Mouse (Mus musculus): ENCODE data around the gene Il10ra. TPM values are rescaled to one million over a fixed set of nuclear protein-coding genes. Genes with fewer than 3 reads are reported as not detected.

Gene Il10ra
- polyA plus RNA-seq, 1 experiment from 2014 or later: 0.44 TPM

DNA sequence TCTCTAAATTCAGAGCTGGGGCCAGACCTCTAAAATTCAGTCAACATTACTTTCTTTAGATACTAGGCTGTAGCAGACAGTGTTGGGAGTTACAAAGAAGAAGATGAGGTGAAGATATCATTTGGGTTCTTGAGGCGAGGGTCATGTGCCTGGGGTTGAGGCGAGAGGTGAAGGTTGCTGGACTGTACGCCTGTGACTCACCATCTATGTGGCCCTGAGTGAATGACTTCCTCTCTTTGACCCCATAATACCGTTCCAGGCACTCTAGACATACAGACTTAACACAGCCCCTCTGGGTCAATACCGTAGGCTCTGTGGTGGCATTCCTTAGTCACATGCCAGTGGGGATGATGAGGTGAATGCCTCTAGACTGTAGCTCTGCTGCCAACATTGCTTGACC lies 13.5 kb upstream of the Il10ra start:
- peaks cover 16% of the 10 kb centered on the region; the same call in 1 of the 2 replicates for H3K27me3 ChIP-seq (ENCODE audit: insufficient read depth, poor library complexity, severe bottlenecking)
- no peaks in the 10 kb centered on the region for H3K4me1 ChIP-seq
- no peak overlapping the region for H3K4me3 ChIP-seq
- H3K27ac ChIP-seq: no peak overlapping the region
- H3K36me3 ChIP-seq: no peaks in the 10 kb centered on the region
- H3K9me3 ChIP-seq: no peaks in the 10 kb centered on the region
- WGBS: 75% methylated on average over 5 of the region's 5 CpGs
- DNase-seq (ENCODE audit: low spot score): no peak

DNA sequence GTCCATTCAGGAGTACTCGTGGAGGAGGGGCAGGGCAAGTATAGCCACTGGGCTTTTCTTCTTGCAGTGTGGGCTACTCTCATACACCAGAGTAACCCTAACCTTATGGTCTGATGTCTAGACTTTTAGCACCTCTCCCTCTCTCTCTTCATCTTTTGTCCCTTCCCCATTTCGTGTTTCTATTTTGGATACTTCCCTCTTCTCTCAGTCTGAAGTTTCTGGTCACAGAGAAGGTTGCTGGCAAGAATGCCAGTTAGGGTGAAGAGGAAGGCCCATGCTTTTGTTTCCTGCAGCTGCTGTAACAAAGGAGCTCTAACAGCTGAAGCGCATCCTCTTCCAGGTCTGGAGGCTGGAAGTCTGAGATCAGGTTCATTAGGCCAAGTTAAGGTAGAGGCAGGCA lies 11.9 kb upstream of the Il10ra start:
- DNase-seq (ENCODE audit: low spot score): no peak
- H3K27ac ChIP-seq: no peak overlapping the region
- WGBS: 78% methylated on average over 3 of the region's 3 CpGs
- H3K4me1 ChIP-seq: no peaks in the 10 kb centered on the region
- H3K9me3 ChIP-seq: no peaks in the 10 kb centered on the region
- H3K36me3 ChIP-seq: no peaks in the 10 kb centered on the region
- H3K4me3 ChIP-seq: no peak overlapping the region
- H3K27me3 ChIP-seq (ENCODE audit: insufficient read depth, poor library complexity, severe bottlenecking): peaks cover 16% of the 10 kb centered on the region; the same call in 1 of the 2 replicates

DNA sequence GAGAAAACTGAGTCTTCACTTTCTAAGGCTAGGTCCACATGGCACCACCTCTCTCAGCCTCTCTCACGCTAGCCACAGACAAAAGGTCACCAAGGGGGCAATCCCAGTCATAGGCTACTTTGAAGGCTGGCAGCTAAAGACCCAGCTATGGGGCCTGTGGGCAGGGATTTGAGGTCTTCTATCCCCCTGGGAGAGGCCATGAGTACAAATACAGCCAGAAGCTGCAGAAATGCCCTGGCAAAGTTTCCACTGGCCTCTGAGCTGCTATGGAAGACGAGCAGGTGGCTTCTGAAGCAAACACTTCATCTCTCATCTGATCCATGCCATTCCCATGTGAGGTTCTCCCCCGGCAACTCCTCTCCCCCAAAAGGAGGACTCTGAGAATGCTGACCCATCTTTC lies 11.1 kb upstream of the Il10ra start:
- H3K27me3 ChIP-seq (ENCODE audit: insufficient read depth, poor library complexity, severe bottlenecking): peaks cover 16% of the 10 kb centered on the region; the same call in 1 of the 2 replicates
- H3K9me3 ChIP-seq: no peaks in the 10 kb centered on the region
- DNase-seq (ENCODE audit: low spot score): no peak
- H3K4me1 ChIP-seq: no peaks in the 10 kb centered on the region
- H3K27ac ChIP-seq: no peak overlapping the region
- no peak overlapping the region for H3K4me3 ChIP-seq
- no peaks in the 10 kb centered on the region for H3K36me3 ChIP-seq
- 78% methylated on average over 3 of the region's 3 CpGs for WGBS

DNA sequence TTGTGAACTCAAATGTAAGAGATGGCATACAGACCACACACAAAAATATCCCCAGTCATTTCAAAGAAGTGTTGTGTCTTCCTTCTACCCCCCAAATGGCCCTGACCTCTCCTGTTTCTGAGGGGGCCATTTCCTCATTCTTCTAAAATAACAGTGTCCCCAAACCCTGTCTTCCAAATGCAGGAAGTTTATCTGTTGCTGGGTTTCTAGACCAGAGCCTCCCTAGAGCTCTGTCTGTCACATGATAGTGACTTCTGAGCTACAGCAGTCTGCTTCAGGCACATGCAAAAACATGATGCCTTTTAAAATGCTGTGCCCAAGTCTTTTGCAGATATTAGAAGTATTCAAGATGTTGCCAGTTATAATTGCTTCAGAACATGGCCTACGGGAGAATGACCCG lies 5.7 kb upstream of the Il10ra start:
- Histone ChIP-seq H3K9me3 (no peaks in the 10 kb centered on the region), H3K36me3 (no peaks in the 10 kb centered on the region), H3K27ac (no peak overlapping the region), H3K27me3 (ENCODE audit: insufficient read depth, poor library complexity, severe bottlenecking) (peaks cover 36% of the 10 kb centered on the region), H3K4me3 (no peak overlapping the region), H3K4me1 (no peaks in the 10 kb centered on the region)
- DNase-seq (ENCODE audit: low spot score): no peak
- WGBS: 78% methylated on average over 2 of the region's 2 CpGs

DNA sequence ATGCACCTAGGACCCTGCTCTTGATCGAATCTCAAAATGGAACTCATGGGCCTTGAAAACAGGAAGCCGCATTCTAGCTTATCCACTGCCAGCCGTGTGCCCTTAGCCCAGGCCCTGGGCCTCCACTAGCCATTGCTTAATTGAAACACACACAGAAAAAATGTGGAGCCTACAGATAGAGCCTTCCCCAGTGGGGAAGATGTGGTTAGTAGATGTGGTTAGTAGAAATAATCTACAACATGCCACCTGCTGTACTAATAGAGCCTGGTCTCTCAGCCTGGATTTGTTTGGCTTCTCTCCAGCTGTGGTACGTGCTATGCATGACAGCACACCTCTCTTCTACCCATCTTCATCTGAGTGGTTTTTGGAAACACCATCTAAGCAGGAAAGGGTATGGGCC lies 5.3 kb upstream of the Il10ra start:
- H3K36me3 ChIP-seq: no peaks in the 10 kb centered on the region
- no peak for DNase-seq (ENCODE audit: low spot score)
- peaks cover 40% of the 10 kb centered on the region for H3K27me3 ChIP-seq (ENCODE audit: insufficient read depth, poor library complexity, severe bottlenecking)
- H3K4me3 ChIP-seq: no peak overlapping the region
- no peaks in the 10 kb centered on the region for H3K9me3 ChIP-seq
- no peak overlapping the region for H3K27ac ChIP-seq
- WGBS: 74% methylated on average over 4 of the region's 4 CpGs
- 0 out of 2 replicates have a peak, but pooled peaks cover under 1% of the 10 kb centered on the region for H3K4me1 ChIP-seq

DNA sequence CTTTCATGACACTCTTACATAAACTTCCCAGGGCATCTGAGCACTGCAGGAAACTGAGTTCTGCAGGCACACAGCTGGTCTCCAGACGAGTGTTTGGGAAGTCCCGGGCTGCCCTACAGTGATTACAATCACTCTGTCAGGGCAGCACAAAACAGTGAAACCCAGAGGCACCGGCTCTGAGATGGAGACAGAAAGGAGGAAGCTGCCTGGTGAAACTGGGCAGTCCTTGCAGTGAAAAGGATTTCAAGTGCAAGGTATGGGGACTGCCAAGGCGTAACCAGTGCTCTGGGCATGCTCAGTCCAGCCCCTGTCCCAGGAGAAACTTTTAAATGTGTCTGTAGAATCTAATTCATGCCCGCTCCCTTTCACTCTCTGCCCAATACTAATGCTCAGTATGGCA lies 3.3 kb upstream of the Il10ra start:
- Histone ChIP-seq H3K36me3 (no peaks in the 10 kb centered on the region), H3K9me3 (no peaks in the 10 kb centered on the region), H3K4me3 (no peak overlapping the region), H3K27ac (no peak overlapping the region), H3K27me3 (ENCODE audit: insufficient read depth, poor library complexity, severe bottlenecking) (peaks cover 60% of the 10 kb centered on the region), H3K4me1 (peaks cover 7% of the 10 kb centered on the region; the same call in 1 of the 2 replicates)
- 44% methylated on average over 5 of the region's 5 CpGs for WGBS
- DNase-seq (ENCODE audit: low spot score): no peak

DNA sequence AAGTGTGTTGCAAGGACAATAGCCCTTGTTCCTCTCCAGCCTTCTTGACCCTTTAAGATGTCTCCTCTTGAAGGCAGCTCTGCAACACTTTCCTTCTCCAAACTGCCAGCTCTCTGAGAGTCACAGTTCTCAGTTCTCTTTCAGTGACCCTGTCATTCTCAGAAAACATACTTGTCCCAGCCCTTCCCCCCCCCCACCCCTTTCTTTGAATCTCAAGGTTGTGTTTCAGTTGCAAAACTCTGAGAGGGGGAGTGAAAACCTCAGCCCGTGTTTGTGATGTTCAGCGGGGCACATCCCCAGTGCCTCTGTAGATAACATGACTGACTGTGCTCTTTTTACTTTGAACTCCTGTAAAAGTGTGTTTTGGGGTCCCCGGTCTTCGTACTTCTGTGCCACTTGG lies 870 bp downstream of the Il10ra start:
- Histone ChIP-seq H3K4me1 (peaks cover 7% of the 10 kb centered on the region; the same call in 1 of the 2 replicates), H3K36me3 (no peaks in the 10 kb centered on the region), H3K27me3 (ENCODE audit: insufficient read depth, poor library complexity, severe bottlenecking) (peaks cover 81% of the 10 kb centered on the region), H3K27ac (no peak overlapping the region), H3K9me3 (no peaks in the 10 kb centered on the region), H3K4me3 (no peak overlapping the region; the same call in 1 of the 2 replicates)
- DNase-seq (ENCODE audit: low spot score): no peak
- WGBS: 64% methylated on average over 4 of the region's 4 CpGs

DNA sequence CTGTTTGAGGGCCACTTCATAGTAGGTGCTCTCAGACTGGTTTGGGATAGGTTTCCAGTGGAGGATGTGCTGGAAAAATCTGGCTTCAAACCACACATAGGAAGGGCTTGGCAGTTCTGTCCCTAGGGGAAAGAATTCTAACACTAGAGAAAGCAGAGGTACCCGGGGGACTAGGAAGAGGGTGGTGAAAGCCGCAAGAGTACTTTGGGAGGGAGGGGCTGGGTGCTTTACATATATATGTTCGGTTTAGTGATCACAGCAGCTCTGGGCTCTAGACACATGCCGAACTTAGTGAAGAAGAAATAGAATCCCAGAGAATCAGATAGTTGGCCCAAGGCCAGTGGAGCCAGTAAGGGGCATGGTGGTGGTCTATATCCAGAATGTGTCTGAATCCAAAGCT lies 1.9 kb downstream of the Il10ra start:
- WGBS: 83% methylated on average over 4 of the region's 4 CpGs
- Histone ChIP-seq H3K9me3 (no peaks in the 10 kb centered on the region), H3K27me3 (ENCODE audit: insufficient read depth, poor library complexity, severe bottlenecking) (peaks cover 77% of the 10 kb centered on the region), H3K4me3 (no peak overlapping the region), H3K27ac (no peak overlapping the region), H3K4me1 (peaks cover 7% of the 10 kb centered on the region; the same call in 1 of the 2 replicates), H3K36me3 (no peaks in the 10 kb centered on the region)
- no peak for DNase-seq (ENCODE audit: low spot score)

DNA sequence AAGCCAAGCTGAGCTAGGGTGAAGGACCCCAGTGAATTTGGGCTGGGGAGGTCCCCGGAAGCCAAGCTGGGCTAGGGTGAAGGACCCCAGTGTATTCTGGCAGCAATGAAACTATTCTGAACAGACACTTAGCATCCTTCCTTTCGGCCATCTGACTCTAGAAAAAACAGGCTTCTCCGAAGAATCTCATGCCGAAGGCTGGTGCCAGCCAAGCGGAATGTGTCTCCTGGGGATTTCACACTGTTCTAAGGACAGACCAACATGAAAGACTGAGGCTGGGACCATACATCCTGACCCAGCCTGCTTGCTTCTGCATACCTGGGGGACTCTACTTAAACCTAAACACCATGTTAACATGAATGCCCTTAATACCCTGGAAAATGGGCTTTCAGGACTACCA lies 7.1 kb downstream of the Il10ra start:
- Histone ChIP-seq H3K36me3 (no peaks in the 10 kb centered on the region), H3K4me1 (no peaks in the 10 kb centered on the region), H3K27me3 (ENCODE audit: insufficient read depth, poor library complexity, severe bottlenecking) (peaks cover 45% of the 10 kb centered on the region), H3K9me3 (no peaks in the 10 kb centered on the region), H3K4me3 (no peak overlapping the region), H3K27ac (no peak overlapping the region)
- 80% methylated on average over 5 of the region's 5 CpGs for WGBS
- DNase-seq (ENCODE audit: low spot score): no peak

DNA sequence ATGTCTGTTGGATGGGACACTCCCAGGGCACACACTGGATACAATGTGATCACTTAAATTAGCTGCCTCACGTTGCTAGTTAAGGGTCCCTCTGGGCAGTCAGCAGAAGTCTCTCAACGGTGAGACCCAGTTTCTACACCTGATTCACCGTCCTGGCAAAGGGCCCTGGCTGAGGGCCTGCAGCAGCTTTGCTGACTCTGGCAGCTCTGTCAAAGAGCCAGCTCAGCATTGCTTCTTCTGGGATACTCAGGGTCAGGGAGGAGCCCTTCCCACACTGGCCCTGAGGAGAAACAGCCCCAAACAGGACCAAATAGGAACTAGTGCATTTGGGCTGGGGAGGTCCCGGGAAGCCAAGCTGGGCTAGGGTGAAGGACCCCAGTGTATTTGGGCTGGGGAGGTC lies 7.5 kb downstream of the Il10ra start:
- Histone ChIP-seq H3K9me3 (no peaks in the 10 kb centered on the region), H3K36me3 (no peaks in the 10 kb centered on the region), H3K27me3 (ENCODE audit: insufficient read depth, poor library complexity, severe bottlenecking) (peaks cover 41% of the 10 kb centered on the region), H3K27ac (no peak overlapping the region), H3K4me1 (no peaks in the 10 kb centered on the region), H3K4me3 (no peak overlapping the region)
- no peak for DNase-seq (ENCODE audit: low spot score)
- 58% methylated on average over 4 of the region's 4 CpGs for WGBS

DNA sequence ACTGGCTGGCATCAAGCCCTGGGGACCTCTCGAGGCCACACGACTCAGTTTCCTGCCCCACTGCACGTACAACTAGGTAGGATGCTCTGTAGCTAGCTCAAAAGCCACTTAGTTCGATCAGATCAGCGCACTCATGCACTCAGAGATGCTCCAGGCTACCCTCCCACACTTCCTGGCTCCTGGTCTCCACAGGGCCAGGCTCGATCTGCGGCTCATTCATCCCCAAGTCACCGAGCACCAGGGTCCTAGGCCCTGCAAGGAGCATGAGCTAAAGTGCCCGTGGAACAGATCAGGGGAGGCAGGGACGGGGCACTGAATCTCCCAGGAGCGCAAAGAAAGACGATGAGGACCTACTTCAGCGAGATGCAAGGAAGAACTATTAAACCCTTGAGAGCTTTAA lies 9.9 kb downstream of the Il10ra start:
- H3K27me3 ChIP-seq (ENCODE audit: insufficient read depth, poor library complexity, severe bottlenecking): peaks cover 34% of the 10 kb centered on the region; the same call in 1 of the 2 replicates
- no peak overlapping the region for H3K27ac ChIP-seq
- H3K4me1 ChIP-seq: no peaks in the 10 kb centered on the region
- no peaks in the 10 kb centered on the region for H3K9me3 ChIP-seq
- no peaks in the 10 kb centered on the region for H3K36me3 ChIP-seq
- no peak for DNase-seq (ENCODE audit: low spot score)
- WGBS: 82% methylated on average over 13 of the region's 13 CpGs
- no peak overlapping the region for H3K4me3 ChIP-seq

DNA sequence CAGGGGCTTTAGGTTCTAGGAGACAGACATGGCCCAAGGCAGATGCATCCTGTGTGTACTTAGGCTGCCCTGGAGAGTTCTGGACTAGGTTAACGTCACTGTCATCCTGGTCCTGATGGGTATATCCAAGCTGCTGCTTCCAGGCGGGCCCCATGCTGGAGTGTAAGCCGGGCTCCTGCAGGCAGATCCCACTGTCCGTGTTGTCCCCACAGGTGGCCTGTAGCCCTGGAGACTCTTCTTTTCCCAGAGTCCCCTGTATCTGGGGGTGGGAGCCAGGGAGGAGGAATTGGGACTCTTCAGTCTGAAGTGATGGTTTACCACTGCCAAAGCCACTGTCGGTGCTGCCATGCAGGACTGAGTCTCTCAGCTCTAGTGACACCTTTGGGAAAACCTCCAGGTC lies 13.0 kb downstream of the Il10ra start:
- Histone ChIP-seq H3K4me1 (peaks cover 7% of the 10 kb centered on the region; the same call in 1 of the 2 replicates), H3K4me3 (no peak overlapping the region), H3K36me3 (no peaks in the 10 kb centered on the region), H3K27me3 (ENCODE audit: insufficient read depth, poor library complexity, severe bottlenecking) (peaks cover 31% of the 10 kb centered on the region), H3K27ac (no peak overlapping the region), H3K9me3 (no peaks in the 10 kb centered on the region)
- WGBS: 75% methylated on average over 5 of the region's 5 CpGs
- no peak for DNase-seq (ENCODE audit: low spot score)

DNA sequence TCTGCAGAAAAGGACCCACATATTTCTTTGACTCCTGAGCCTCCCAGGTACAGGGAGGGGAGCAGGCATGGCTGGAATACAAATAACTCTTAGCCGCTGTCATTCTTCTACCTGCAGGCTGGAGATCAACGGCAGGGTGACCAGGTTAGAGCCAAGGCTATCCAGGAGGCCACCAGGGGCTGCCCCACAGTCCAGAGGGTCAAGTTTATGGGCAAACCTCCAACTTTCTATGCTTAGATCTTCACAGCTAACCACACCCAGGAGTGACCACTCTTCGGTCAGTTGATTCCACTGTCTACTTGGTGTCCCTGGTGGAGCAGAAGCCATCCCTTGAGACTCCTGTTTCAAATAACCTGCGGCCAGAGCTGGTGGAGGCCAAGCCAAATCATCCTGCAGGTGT lies 13.5 kb downstream of the Il10ra start:
- H3K27ac ChIP-seq: no peak overlapping the region
- H3K4me3 ChIP-seq: no peak overlapping the region
- H3K4me1 ChIP-seq: peaks cover 10% of the 10 kb centered on the region; the same call in 1 of the 2 replicates
- no peak for DNase-seq (ENCODE audit: low spot score)
- no peaks in the 10 kb centered on the region for H3K36me3 ChIP-seq
- WGBS: 90% methylated on average over 4 of the region's 4 CpGs
- peaks cover 30% of the 10 kb centered on the region for H3K27me3 ChIP-seq (ENCODE audit: insufficient read depth, poor library complexity, severe bottlenecking)
- no peaks in the 10 kb centered on the region for H3K9me3 ChIP-seq

DNA sequence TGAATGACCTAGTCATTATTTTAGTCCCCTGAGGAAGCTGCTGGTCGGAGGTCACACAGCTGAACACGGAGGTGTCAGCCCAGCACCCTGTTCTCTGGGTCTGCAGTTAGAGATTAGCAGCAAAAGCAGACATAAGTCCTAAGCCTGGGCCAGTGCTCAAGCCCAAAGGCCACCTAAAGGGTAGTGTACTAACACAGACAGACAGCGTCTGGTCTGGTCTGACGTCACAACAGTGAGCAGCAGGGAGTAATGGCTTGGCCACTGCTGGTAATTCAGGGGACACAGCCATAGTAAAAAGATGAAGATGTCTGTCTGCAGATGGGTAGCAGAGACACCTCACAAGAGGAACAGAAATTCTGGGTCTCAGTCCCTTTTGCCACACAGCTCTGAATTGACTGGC lies 14.3 kb downstream of the Il10ra start:
- no peaks in the 10 kb centered on the region for H3K9me3 ChIP-seq
- H3K27ac ChIP-seq: no peak overlapping the region
- DNase-seq (ENCODE audit: low spot score): no peak
- H3K4me3 ChIP-seq: no peak overlapping the region
- H3K36me3 ChIP-seq: no peaks in the 10 kb centered on the region
- H3K4me1 ChIP-seq: peaks cover 10% of the 10 kb centered on the region; the same call in 1 of the 2 replicates
- 54% methylated on average over 4 of the region's 4 CpGs for WGBS
- peaks cover 26% of the 10 kb centered on the region for H3K27me3 ChIP-seq (ENCODE audit: insufficient read depth, poor library complexity, severe bottlenecking)
